Mouse (Mus musculus): Measurements from ENCODE around the gene Sec24c.

Sec24c gene

DNA sequence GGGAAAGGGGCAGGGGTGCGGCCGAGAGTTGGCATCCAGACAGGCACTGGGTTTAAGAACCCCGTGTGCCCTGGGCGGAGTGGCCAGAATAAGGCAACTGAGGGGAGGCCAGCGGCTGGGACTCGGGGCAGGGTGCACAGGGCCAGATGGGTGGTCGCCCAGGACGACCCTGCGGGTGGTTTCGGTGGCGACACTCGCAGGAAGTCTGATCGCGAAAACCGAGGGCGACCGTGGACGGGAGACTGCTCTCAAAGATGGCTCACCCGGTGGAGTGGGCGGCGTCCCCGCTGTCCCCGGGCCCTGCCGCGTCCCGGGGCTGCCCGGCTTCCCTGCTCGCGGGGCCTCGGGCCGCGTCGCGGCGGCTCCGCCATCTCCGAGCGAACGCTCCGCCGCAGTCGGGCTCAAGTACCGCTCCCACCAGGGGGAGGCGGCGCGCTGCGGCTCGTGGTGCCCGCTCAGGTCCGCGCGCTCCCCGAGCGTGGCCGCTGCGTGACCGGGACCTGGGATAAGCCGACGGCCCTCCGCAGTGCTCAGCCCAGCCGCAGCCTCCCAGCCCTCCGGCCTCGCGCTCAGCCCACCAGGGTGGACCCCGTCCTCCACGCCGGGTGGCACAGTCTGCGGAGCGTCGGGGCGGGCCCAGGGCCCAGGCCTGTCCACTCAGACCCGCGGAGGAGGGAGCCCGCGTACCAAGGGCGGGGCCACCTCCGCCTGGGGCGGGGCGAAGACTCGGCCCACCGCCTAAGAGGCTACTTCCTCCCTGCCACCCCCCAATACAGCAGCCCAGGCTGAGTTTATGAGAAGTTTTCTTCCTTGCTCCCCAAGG lies 60.1 kb downstream of the Sec24c start, which contains the start of gene Ndst2:
Ndst2 (minus strand) TSS at position 611 of the 823 bp plus-strand sequence.
- DNase-seq (ENCODE audit: low read depth, low spot score), result peak; percentile 73

- no peak for DNase-seq (ENCODE audit: low read depth, low spot score)
Observed at GRCm38 (mm10) chr14:20735052-20735451, 60.9 kb downstream of the Sec24c start.

DNA sequence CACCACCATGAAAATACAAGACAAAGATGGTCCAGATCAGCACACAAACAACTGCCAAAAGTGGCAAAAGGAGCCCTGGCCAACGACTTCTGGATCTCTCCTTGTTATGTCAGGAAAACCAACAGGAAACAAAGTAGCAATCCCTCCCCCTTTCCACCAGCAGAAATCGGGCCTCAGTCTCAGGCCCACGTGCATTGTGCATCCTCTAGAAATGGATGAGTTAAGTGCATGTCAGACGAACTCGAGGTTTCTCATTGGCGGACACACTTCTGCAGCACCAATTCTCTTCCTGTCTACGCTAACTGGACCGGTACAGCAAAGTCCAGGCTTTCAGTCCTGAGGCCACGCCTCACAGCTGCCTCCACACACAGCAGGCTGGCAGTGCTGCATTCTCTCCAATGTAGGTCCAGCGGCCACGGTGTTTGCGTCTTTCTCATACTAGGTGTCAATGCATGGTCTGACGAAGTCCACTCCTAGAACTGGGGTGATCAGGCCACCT lies 61.8 kb downstream of the Sec24c start:
- no peak for DNase-seq (ENCODE audit: low read depth, low spot score)

- peak; percentile 54 for DNase-seq (ENCODE audit: low read depth, low spot score)
Observed at GRCm38 (mm10) chr14:20737306-20737705, 63.2 kb downstream of the Sec24c start.

GRCm38 (mm10) chr14:20738511-20738910 lies 64.4 kb downstream of the Sec24c start:
- no peak for DNase-seq (ENCODE audit: low read depth, low spot score)

- no peak for DNase-seq (ENCODE audit: low read depth, low spot score)
Observed at GRCm38 (mm10) chr14:20741301-20741700, 67.2 kb downstream of the Sec24c start.

DNA sequence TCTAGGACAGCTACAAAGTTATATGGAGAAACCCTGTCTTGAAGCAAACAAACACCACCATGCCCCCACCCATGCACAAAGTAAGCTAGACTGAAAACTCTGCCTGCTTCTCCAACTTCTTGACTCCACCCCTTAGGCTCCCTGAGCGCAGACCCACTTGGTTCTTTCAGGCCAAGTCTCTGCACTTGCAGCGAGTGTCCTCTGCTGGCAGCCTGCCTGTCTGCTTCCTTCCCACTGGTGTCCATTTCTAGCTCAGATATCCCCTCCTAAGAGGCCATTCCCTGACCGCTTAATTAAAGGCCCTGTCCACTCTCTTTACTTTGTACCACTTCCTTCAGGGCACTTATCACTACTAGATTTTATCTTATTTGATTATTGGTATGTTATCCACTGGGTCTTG lies 69.5 kb downstream of the Sec24c start:
- DNase-seq (ENCODE audit: low read depth, low spot score), result no peak

Data from 3T3-L1 (cell line).